Mouse (Mus musculus): Measurements from ENCODE around the gene Msh5.

DNA sequence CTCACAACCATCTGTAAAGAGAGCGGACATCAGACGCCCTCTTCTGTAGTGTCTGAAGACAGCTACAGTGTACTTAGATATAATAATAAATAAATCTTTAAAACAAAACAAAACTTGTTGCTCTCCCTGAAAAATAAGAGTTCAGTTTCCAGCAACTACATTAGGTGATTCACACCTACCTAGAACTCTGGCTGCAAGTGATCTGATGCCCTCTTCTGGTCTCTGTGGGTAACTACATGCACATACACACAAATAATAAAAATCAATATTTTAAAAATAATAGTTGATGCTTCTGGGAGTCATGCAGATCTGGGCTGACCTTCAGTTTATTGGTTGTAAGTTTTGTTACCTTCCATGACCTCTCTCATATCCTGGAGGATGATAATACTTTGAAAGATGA is 62.3 kb downstream of the Msh5 start:
- no peak for TF ChIP-seq GATA1 (IDR thresholded peaks at IDR 0.05; ENCODE audit: low read length)
- TF ChIP-seq TAL1 (IDR thresholded peaks at IDR 0.05; ENCODE audit: low read length), result no peak

Data from erythroblast, embryonic 14.5 days (primary cell).